Mouse (Mus musculus): ENCODE results near the gene Tmem104. TPM values are rescaled to one million over a fixed set of nuclear protein-coding genes. Genes with fewer than 3 reads are reported as not detected.

Gene Tmem104
- total RNA-seq (2021), result 10 to 100 TPM; 18.1 to 18.2 TPM

GRCm38 (mm10) chr11:115187224-115187639 is at the start of gene Tmem104:
Tmem104 (plus strand) TSS chr11:115187487.
- intact Hi-C loops (cut with DNase I), result no loop called here
- DNase-seq, result peak; percentile 100

DNA sequence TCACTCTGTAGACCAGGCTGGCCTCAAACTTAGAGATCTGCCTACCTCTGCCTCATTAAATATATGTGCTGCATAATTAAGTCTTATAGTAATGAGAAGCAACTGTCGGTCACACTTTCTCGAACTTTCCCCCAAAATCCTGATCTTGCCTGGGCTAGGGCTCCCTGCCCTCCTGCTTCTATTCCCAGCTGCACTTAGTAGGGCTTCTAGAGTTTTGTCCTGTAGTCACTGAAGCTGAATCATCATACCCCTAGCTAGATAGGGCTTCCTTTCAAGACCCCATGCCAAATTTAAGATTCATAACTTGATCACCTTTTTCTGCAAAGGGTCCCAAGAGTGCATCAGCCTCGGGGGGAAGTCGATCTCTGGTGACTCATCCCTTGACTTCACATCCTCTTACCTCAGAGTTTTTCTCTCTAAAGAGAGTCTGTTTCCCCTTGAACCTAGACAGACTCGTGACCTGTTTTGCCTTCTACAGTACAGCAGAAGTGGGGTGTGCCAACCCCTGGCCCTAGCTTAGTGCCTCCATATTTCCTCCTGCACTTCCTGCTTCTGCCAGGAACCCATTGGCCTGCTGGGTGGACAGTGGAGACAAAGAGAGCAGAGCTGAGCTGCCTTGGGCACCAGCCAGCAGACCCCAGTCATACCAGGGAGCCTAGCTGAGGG is 48.6 kb upstream of the Tmem104 start:
- no peak for DNase-seq
- intact Hi-C loops (cut with DNase I), result no loop called here

- no peak for DNase-seq
- intact Hi-C loops (cut with DNase I), result no loop called here
These were observed 45.3 kb upstream of the Tmem104 start for GRCm38 (mm10) chr11:115141970-115142369.

GRCm38 (mm10) chr11:115147813-115148212 is 39.5 kb upstream of the Tmem104 start:
- DNase-seq, result no peak
- intact Hi-C loops (cut with DNase I), result no loop called here

GRCm38 (mm10) chr11:115150741-115151254 is 36.5 kb upstream of the Tmem104 start:
- no peak for DNase-seq
- intact Hi-C loops (cut with DNase I), result loop anchor here (5.0 kb wide), 1 partner anchor 68 kb away; no protein-coding TSS in a partner anchor

DNA sequence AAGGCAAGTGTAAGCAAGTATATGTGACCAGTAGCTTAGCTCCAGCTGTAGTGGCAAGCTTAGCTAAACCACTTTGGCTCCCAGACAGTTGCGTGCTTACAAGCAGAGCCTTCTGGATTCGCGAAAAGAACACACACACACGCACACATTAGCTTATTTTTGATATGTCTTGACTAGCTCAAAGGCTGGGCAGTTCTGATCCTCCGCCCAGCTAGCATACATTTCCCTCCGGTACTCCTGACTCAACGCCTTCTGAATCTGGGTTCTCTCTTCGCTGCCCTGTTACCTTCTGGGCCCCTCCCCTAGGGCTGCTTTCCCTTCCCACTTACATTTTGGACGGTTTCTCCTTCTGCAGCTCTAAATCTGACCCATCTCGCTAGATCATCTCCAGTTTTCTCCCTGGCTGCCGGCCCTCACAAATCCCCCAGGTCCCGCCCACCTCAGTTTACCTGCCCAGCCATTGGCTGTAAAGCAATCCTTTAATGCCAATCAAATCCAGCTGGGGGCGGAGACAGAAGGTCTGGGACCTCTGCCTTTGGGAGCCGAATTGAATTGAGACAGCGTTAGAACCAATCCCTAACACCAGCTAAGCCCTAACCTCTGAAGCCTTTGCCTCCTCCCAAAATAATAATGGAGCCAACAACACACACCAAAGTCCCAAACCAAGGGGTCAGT is 35.4 kb upstream of the Tmem104 start:
- peak; percentile 85 for DNase-seq
- intact Hi-C loops (cut with DNase I), result loop anchor here (5.0 kb wide), 1 partner anchor 70 kb away; no protein-coding TSS in a partner anchor

GRCm38 (mm10) chr11:115153088-115153487 is 34.2 kb upstream of the Tmem104 start:
- DNase-seq, result no peak
- intact Hi-C loops (cut with DNase I), result loop anchor here (5.0 kb wide), 1 partner anchor 71 kb away; no protein-coding TSS in a partner anchor

DNA sequence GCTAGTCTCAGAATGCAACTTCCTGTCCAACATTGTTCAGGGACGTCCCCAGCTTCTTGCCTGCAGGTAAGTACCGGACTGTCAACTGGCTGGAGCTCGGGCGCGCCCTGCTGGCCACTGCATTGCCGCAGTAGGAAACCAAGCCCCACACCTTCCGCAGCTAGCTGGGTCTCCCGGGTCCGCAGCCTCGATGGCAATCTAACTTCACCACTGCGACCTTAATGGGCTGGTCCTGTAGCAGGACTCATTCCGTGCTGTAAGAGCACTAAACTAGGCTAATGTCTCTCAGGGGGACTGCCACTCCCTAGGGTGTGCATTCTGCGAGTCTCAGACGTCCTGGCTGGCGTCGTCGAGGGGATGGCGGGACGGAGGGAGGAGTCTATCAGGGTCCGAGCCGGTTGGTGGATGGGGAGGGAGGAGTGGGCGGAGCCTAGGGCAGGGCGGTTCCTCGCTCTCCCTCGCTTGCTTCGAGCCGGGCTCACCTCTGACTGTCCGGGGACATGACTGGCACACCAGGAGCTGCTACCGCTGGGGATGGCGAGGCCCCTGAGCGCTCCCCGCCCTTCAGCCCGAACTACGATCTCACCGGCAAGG is 33.5 kb upstream of the Tmem104 start:
- intact Hi-C loops (cut with DNase I), result loop anchor here (5.0 kb wide), 1 partner anchor 71 kb away; no protein-coding TSS in a partner anchor
- peak; percentile 69 for DNase-seq

- no peak for DNase-seq
- intact Hi-C loops (cut with DNase I), result no loop called here
These were observed 32.1 kb upstream of the Tmem104 start for GRCm38 (mm10) chr11:115155053-115155634.

DNA sequence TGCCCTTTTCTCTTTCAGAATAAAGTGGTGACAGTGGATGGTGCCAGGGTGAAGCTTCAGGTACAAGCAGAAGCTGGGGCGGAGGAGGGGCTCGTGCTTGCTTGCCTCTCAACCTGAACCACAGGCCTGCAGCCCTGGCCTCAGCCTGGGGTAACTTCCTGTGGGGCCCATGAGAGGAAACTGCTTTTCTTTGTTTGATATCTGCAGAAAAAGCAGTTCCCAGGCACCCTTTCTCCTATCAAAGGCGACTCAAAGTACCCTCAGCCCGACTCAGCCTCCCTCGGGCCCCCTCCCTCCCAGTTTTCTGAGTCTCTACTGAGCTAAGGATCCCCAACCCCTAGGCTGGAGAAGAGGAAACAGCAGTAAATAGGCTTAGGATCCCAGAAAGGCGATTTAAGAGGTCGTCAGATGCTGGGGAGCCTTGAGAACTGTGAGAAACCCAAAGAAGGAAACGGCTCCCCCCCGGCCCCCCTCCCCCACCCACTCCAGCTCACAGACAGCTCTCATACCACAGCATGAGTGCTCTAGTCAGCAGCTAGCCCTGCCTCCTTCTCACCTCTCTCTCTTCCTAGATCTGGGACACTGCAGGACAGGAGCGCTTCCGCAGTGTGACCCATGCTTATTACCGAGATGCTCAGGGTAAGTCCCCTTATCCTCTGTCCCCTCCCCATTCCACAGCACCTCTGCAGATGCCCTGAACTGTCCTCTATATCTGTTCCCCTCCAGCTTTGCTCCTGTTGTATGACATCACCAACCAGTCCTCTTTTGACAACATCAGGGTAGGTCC is 29.2 kb upstream of the Tmem104 start:
- no peak for DNase-seq
- intact Hi-C loops (cut with DNase I), result no loop called here

GRCm38 (mm10) chr11:115160016-115160797 is 27.1 kb upstream of the Tmem104 start:
- intact Hi-C loops (cut with DNase I), result no loop called here
- DNase-seq, result peak; percentile 73

GRCm38 (mm10) chr11:115160883-115161577 is 26.3 kb upstream of the Tmem104 start:
- DNase-seq, result peak; percentile 87
- intact Hi-C loops (cut with DNase I), result no loop called here

- DNase-seq, result no peak
- intact Hi-C loops (cut with DNase I), result no loop called here
These were observed 25.6 kb upstream of the Tmem104 start for GRCm38 (mm10) chr11:115161578-115162204.

- intact Hi-C loops (cut with DNase I), result no loop called here
- no peak for DNase-seq
These were observed 25.1 kb upstream of the Tmem104 start for GRCm38 (mm10) chr11:115162205-115162601.

GRCm38 (mm10) chr11:115162832-115163480 is 24.3 kb upstream of the Tmem104 start, which contains the start of gene Slc9a3r1:
Slc9a3r1 (plus strand) TSS chr11:115163341.
- intact Hi-C loops (cut with DNase I), result no loop called here

GRCm38 (mm10) chr11:115163568-115164150 is 23.6 kb upstream of the Tmem104 start:
- intact Hi-C loops (cut with DNase I), result no loop called here
- DNase-seq, result no peak

More at GRCm38 (mm10) chr11:115162832-115163480, 24.3 kb upstream of the Tmem104 start, which contains the start of gene Slc9a3r1:
- DNase-seq, result peak; percentile 97

DNA sequence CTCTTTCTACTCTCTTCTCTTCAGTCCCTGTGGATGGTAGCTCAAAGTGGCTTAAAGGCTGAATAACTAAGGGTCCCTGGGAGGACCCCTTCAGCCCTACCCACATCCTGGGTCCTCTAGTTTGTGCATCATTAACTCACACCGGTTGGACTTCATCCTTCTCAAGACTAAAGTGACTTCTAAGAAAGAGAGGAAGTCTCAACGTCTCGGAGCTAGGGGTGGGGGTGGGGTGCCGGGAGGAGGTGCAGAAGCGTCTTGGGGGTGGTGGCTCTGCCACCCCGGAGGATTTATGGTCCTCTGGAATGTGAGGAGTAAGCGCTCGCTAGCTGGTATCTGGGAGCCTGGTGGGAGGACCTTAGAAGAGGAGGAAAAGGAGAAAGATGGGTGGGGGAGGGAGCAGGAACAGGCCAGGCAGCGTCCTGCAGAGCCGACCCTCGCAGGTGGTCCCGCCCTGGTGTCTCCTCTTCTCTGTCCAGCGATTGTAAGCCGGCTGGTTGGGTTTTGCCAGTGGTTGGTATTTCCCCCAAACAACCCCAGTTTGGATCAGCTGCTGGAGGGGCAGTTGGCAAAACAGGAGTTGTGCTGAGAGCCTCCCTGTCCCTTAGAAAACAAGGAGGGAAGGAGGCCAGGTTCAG is 22.8 kb upstream of the Tmem104 start:
- DNase-seq, result no peak
- intact Hi-C loops (cut with DNase I), result no loop called here

Measured in left cerebral cortex, postnatal 4 days (tissue).